Mouse (Mus musculus) thymus, postnatal 10 days (tissue): Measurements from ENCODE around the gene Ropn1.
"Not testable (repeated sequence)": the region's sequence is repeated elsewhere in the genome, so short reads cannot be mapped to it uniquely, and the experiment has no call there.

Experiments
- DNase-seq, 2 experiments: peaks; one replicate each; pipeline ENCODE4 v3.0.0; 2021; ENCODE audit warnings: low spot score in 2 of 2

The Ropn1 gene

GRCm38 (mm10) chr16:34649621-34650020 lies at the start of gene Ropn1:
Ropn1 (plus strand) TSS chr16:34649921.
- no peak for DNase-seq

GRCm38 (mm10) chr16:34601954-34602353 lies 47.8 kb upstream of the Ropn1 start:
- no peak for DNase-seq

- DNase-seq: no peak
Observed at GRCm38 (mm10) chr16:34603076-34603475, 46.6 kb upstream of the Ropn1 start.

- DNase-seq: no peak
Observed at GRCm38 (mm10) chr16:34603854-34604253, 45.9 kb upstream of the Ropn1 start.

GRCm38 (mm10) chr16:34605679-34606078 lies 44.0 kb upstream of the Ropn1 start:
- DNase-seq: no peak

- no peak for DNase-seq
Observed at GRCm38 (mm10) chr16:34610137-34610536, 39.6 kb upstream of the Ropn1 start.

GRCm38 (mm10) chr16:34614021-34614420 lies 35.7 kb upstream of the Ropn1 start:
- no peak for DNase-seq

GRCm38 (mm10) chr16:34627591-34627990 lies 22.1 kb upstream of the Ropn1 start:
- DNase-seq: no peak

GRCm38 (mm10) chr16:34628397-34628796 lies 21.3 kb upstream of the Ropn1 start:
- no peak for DNase-seq

- DNase-seq: no peak
Observed at GRCm38 (mm10) chr16:34635557-34635956, 14.2 kb upstream of the Ropn1 start.

GRCm38 (mm10) chr16:34643511-34644259 lies 6.0 kb upstream of the Ropn1 start:
- DNase-seq: no peak

- no peak for DNase-seq
Observed at GRCm38 (mm10) chr16:34653023-34653422, 3.3 kb downstream of the Ropn1 start.

- DNase-seq: not testable (repeated sequence)
Observed at GRCm38 (mm10) chr16:34657566-34657965, 7.8 kb downstream of the Ropn1 start.

GRCm38 (mm10) chr16:34657983-34658382 lies 8.3 kb downstream of the Ropn1 start:
- DNase-seq: no peak

GRCm38 (mm10) chr16:34658388-34658787 lies 8.7 kb downstream of the Ropn1 start:
- no peak for DNase-seq

- no peak for DNase-seq
Observed at GRCm38 (mm10) chr16:34664553-34664952, 14.8 kb downstream of the Ropn1 start.

GRCm38 (mm10) chr16:34667031-34667726 lies 17.5 kb downstream of the Ropn1 start:
- DNase-seq: peak; percentile 29 to 72

- no peak for DNase-seq
Observed at GRCm38 (mm10) chr16:34668341-34668740, 18.6 kb downstream of the Ropn1 start.

- DNase-seq: no peak
Observed at GRCm38 (mm10) chr16:34671966-34672365, 22.2 kb downstream of the Ropn1 start.

GRCm38 (mm10) chr16:34672822-34673221 lies 23.1 kb downstream of the Ropn1 start:
- DNase-seq: no peak

GRCm38 (mm10) chr16:34674365-34674764 lies 24.6 kb downstream of the Ropn1 start:
- no peak for DNase-seq

GRCm38 (mm10) chr16:34681823-34682222 lies 32.1 kb downstream of the Ropn1 start:
- DNase-seq: no peak

GRCm38 (mm10) chr16:34689879-34690278 lies 40.2 kb downstream of the Ropn1 start:
- no peak for DNase-seq
